Mouse (Mus musculus): ENCODE results near the gene Zfp970.
"Not testable (repeated sequence)": the region's sequence is repeated elsewhere in the genome, so short reads cannot be mapped to it uniquely, and the experiment has no call there.

Gene Zfp970

GRCm38 (mm10) chr2:177464676-177465075, at the start of gene Zfp970:
Gene Zfp970 (plus strand): TSS chr2:177464733.
- DNase-seq (ENCODE audit: low spot score in 2 of 2) = not testable (repeated sequence)

DNA sequence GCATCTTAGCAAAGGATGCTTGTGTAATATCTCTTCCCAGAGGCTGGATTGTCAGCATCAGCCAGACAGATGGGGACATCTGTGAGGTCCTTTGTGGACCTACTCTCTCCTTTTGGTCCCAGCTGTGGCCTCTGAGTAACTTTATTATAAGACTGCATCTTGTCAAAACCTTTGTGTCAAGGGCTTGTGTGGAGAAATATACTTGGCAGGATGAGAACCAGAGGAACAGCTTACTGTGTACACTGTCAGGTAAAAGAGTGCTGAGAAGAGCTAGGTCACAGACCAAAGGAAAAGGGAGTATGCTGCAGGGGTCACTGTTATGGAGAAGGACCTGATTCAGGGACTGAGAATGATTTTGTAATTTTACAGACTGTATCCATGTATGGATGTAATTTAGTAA, 3.7 kb downstream of the Zfp970 start:
- DNase-seq (ENCODE audit: low spot score in 2 of 2) = not testable (repeated sequence)

DNA sequence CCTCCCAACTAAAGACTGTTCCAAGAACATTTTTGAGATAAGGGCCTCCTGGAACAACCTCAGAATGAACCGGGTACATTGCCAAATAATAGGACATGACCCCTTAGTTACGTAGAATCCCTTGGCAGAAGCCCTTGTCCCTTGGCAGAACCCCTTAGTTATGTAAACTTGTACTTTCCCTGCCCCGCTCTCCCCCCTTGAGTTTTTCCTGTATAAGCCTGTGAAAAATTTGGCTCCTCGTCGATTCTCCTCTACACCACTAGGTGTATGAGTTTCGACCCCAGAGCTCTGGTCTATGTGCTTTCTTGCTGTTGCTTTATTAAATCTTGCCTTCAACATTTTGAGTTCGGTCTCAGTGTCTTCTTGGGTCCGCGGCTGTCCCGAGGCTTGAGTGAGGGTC, 7.7 kb downstream of the Zfp970 start:
- DNase-seq (ENCODE audit: low spot score in 2 of 2) = not testable (repeated sequence)

DNA sequence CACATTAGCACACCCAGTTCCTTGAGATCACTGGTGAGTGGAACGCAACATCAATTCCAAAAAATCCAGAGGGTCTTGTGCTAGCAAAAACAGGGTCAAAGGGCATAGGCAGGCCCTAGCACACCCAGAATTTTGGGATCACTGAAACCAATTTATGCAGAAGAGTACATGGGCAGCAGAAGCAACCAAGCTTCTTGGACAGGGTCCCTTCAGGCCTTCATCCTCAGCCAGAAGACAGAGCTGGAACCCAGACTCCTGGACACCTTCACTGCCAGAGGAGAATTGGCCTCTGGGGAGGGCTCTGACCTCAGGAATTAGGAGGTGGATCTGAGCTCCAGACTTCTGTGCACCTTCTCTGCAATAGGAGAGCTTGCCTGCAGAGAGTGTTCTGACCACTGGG, 17.4 kb downstream of the Zfp970 start:
- not testable (repeated sequence) for DNase-seq (ENCODE audit: low spot score in 2 of 2)

- DNase-seq (ENCODE audit: low spot score in 2 of 2) = not testable (repeated sequence)
Measured at GRCm38 (mm10) chr2:177483238-177483948, 18.9 kb downstream of the Zfp970 start.

DNA sequence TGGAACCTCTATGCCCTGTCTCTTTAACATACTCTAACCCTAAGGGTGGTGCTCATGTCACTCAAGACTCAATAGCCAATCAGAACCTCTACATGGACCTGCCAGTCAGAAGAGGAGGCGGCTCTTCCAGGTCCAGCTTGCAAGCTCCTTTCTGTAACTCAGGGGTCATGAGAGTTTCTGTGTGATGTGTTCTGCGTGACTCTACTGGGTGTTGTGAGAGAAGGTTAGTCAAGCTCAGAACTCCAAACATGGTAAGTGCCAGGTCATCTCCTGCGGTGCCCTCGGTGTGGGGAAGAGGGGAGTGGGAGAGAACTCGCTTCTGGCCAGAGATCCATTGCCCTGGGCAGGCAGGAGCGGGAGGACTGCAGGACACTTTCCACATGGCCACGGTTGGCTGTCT, 33.5 kb downstream of the Zfp970 start, which contains the start of gene Gm14403:
Gm14403 (plus strand) TSS at position 149 of the 400 bp plus-strand sequence.
- not testable (repeated sequence) for DNase-seq (ENCODE audit: low spot score in 2 of 2)

DNA sequence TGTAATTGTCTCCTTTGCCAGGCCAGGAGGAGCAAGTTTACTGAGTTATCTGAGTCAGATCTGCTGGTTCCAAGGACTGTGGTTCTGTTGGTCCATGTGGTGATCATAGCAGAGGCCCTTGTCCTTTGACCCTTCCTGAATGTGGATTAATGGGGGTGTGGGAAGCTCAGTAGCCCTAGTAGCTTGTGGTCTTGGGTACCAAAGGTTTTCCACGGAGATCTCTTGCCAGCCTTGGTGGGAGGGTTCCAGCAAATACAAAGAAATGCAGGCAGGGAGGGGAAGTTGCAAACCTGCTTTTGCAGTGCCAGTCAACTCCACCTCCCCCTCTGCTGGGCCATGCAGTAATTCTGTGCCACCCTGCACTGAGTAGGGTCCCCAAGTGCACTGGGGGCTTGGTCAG, 34.6 kb downstream of the Zfp970 start:
- DNase-seq (ENCODE audit: low spot score in 2 of 2) = not testable (repeated sequence)

- DNase-seq (ENCODE audit: low spot score in 2 of 2) = not testable (repeated sequence)
Measured at GRCm38 (mm10) chr2:177505211-177505719, 40.7 kb downstream of the Zfp970 start.

DNA sequence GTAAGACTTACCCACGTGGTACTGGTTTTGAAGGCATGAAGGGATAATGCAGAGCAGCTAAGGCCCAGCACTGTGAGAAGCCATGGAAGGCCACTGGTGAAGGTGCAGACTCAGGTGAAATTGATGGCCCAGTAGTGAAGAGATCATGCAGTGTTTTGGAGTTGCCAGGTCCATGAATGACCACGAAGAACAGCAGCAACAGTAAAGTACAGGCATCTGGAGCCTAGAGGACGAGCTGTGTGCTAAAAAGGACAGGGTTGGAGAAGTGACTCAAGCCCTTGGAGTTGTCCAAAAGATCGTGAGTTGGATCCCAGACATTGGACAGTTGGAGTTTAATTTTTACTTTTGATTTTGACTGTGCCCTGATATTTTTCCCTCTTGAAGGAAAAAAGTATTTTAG, 46.8 kb downstream of the Zfp970 start:
- not testable (repeated sequence) for DNase-seq (ENCODE audit: low spot score in 2 of 2)

- not testable (repeated sequence) for DNase-seq (ENCODE audit: low spot score in 2 of 2)
Measured at GRCm38 (mm10) chr2:177511972-177512371, 47.4 kb downstream of the Zfp970 start.

GRCm38 (mm10) chr2:177513991-177514479, 49.5 kb downstream of the Zfp970 start:
- DNase-seq (ENCODE audit: low spot score in 2 of 2) = not testable (repeated sequence)

DNA sequence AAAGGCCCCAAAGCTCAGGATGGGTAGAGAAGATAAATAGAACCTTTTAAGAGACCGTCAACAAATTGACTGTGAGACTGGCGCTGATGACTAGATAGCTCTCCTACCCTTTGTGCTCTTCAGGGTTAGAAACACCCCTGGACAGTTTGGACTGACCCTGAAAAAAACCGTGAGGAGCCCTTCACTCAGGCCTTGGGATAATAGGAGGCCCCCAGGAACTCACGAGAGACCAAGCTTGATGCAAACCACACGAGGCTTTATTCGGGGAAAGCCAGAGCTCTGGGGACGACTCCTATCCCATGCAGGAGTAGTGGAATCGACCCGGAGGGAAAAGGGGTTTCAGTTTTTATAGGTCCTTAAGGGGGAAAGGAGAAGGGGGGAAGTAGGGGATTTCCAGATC, 53.2 kb downstream of the Zfp970 start:
- DNase-seq (ENCODE audit: low spot score in 2 of 2) = not testable (repeated sequence)

DNA sequence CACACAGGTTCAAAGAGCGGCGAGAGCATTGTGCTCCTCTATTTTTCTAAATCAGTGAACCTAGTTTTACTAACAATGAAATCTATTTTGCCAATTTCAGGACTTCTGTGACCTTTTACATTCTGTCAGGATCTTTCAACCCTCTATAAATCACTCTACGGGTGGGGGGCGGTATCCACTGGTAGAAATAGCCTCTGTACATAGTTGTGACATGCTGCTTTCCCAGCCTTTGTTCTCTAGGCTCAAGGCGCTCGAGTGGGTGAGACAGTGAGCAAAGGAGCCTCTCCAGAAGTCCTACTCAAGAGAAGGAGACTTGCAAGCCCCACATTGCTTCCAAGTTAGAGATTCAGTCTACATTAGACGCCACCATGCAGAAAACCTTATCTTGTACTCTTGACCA, 53.8 kb downstream of the Zfp970 start:
- DNase-seq (ENCODE audit: low spot score in 2 of 2) = not testable (repeated sequence)

- DNase-seq (ENCODE audit: low spot score in 2 of 2) = not testable (repeated sequence)
Measured at GRCm38 (mm10) chr2:177518960-177519359, 54.4 kb downstream of the Zfp970 start.

GRCm38 (mm10) chr2:177520035-177520434, 55.5 kb downstream of the Zfp970 start:
- DNase-seq (ENCODE audit: low spot score in 2 of 2) = no peak

GRCm38 (mm10) chr2:177523061-177523460, 58.5 kb downstream of the Zfp970 start:
- DNase-seq (ENCODE audit: low spot score in 2 of 2) = no peak

DNA sequence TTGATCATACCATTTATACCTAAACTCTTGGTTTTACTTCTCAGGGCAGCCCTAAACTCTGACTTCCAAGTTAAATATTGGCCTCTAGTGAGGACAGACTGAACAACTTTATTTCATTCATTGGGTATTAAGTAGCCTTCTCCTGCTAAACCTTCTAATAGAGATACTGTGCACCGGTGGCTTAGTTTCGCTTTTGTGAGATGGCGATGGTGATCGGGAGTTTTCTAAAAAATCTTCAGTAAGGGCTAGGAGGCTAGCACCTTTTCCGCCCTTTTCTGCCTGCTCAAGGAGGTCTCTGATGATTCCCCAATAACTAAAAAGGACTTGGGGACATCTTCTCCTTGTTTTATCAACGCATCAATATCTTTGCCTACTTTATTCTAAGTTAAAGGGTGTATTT, 59.1 kb downstream of the Zfp970 start:
- DNase-seq (ENCODE audit: low spot score in 2 of 2) = not testable (repeated sequence)

DNA sequence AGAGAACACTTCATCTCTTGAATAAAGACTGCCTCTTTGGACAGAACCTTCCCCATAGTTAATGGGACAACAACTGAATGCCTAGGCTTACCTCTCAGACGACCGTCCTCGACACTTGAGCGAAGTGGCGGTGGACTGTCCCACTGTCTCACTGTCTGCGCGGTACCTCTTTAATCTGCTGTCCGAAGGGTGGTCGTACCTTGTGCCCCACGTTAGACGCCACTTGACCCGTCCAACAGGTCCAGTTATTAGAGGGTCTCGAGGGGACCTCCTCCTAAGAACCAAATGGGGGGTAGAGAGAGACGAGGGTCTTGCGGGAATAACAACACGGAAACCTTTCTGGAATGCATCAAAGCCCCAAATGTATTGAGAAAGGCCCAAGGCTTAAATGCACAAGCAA, 59.6 kb downstream of the Zfp970 start:
- not testable (repeated sequence) for DNase-seq (ENCODE audit: low spot score in 2 of 2)
